ENCODE assay signal across 9 mouse cellular contexts in genomic region chr14:25017860-25018259, GRCm38 (mm10).
DNase-seq lines count a peak whose midpoint lies in the region; ATAC-seq and TF ChIP-seq lines count a peak whose summit lies in the region.
"Had no signal": no experiment of that assay in that cellular context is flagged by ENCODE, and none has a peak within 500 bp of the region (broad histone marks: within the 10 kb centered on the region; RNA-seq: fewer than 3 reads in every experiment).

No protein-coding gene starts in this region.

- no peak overlapping the region for H3K27ac ChIP-seq in liver, adult 2 months (replicated peaks; ENCODE audit: insufficient read depth, low read depth, low read length)
- no peak overlapping the region for H3K27ac ChIP-seq in liver, embryonic 11.5 days (ENCODE audit: low read depth, low read length)
- no peak overlapping the region for H3K27ac ChIP-seq in small intestine, adult 2 months (ENCODE audit: insufficient read depth, low read depth, low read length)

- DNase-seq in cerebellum, postnatal 25 days: peak; percentile 30 to 38
- no peak for DNase-seq in cerebellum, adult 11-12 months
- DNase-seq in liver, adult 2 months (ENCODE audit: extremely low read depth, low read depth, low spot score): no peak
- no peak for DNase-seq in liver, embryonic 11.5 days (ENCODE audit: low spot score)
- DNase-seq in ZHBTc4 (ENCODE audit: low read depth, low spot score): peak; percentile 67
- DNase-seq in right cerebral cortex, postnatal 14 days: no peak
- no peak for DNase-seq in left cerebral cortex, adult 9 months (ENCODE audit: low spot score in 2 of 2)
- DNase-seq: left cerebral cortex, postnatal 4 days had no signal

- no peaks in the 10 kb centered on the region for H3K79me2 ChIP-seq in liver, adult 2 months (ENCODE audit: control insufficient read depth, insufficient read depth, low read length)

- no peak for TF ChIP-seq POLR2A in liver, adult 2 months (IDR thresholded peaks at IDR 0.05; ENCODE audit: extremely low read depth, insufficient read depth, low read length)
- TF ChIP-seq POLR2A in small intestine, adult 2 months (IDR thresholded peaks at IDR 0.05; ENCODE audit: low read depth, low read length): no peak

- no peaks in the 10 kb centered on the region for H3K27me3 ChIP-seq in liver, adult 2 months (ENCODE audit: control insufficient read depth, insufficient read depth, low read length)
- H3K27me3 ChIP-seq in liver, embryonic 11.5 days (replicated peaks; ENCODE audit: control insufficient read depth, insufficient read depth, low read length): no peaks in the 10 kb centered on the region
- no peaks in the 10 kb centered on the region for H3K27me3 ChIP-seq in small intestine, adult 2 months (ENCODE audit: control insufficient read depth, insufficient read depth, low read length)

- 76% methylated on average over 5 of the region's 5 CpGs for WGBS in liver, adult 2 months
- 67% methylated on average over 5 of the region's 5 CpGs for WGBS in liver, embryonic 11.5 days
- WGBS in small intestine, adult 2 months: 85% methylated on average over 5 of the region's 5 CpGs

- H3K9me3 ChIP-seq in liver, embryonic 11.5 days (ENCODE audit: control insufficient read depth, low read length): no peaks in the 10 kb centered on the region

- no peaks in the 10 kb centered on the region for H3K36me3 ChIP-seq in liver, adult 2 months (ENCODE audit: control insufficient read depth, insufficient read depth, low read length)
- H3K36me3 ChIP-seq in liver, embryonic 11.5 days (ENCODE audit: control insufficient read depth, insufficient read depth, low read length): no peaks in the 10 kb centered on the region
- H3K36me3 ChIP-seq in small intestine, adult 2 months (ENCODE audit: control insufficient read depth, insufficient read depth, low read length): no peaks in the 10 kb centered on the region

- H3K9ac ChIP-seq in liver, adult 2 months (ENCODE audit: low read depth, low read length): no peak overlapping the region
- no peak overlapping the region for H3K9ac ChIP-seq in liver, embryonic 11.5 days (ENCODE audit: low read depth, low read length)

- no peak overlapping the region for H3K4me2 ChIP-seq in liver, embryonic 11.5 days

- H3K4me3 ChIP-seq in liver, adult 2 months (ENCODE audit: insufficient read depth, low read depth, low read length): no peak overlapping the region
- no peak overlapping the region for H3K4me3 ChIP-seq in liver, embryonic 11.5 days (ENCODE audit: low read depth, low read length)
- H3K4me3 ChIP-seq in small intestine, adult 2 months (ENCODE audit: low read depth, low read length): no peak overlapping the region

- TF ChIP-seq CTCF in liver, adult 2 months (IDR thresholded peaks at IDR 0.05; ENCODE audit: low read depth, low read length): peak; percentile 42; the same call in 1 of the 2 replicates
- peak; percentile 43; the same call in 1 of the 2 replicates for TF ChIP-seq CTCF in small intestine, adult 2 months (IDR thresholded peaks at IDR 0.05; ENCODE audit: extremely low read depth, insufficient read length, insufficient replicate concordance, low read depth, low read length)

- H3K4me1 ChIP-seq in liver, adult 2 months (ENCODE audit: control insufficient read depth, insufficient read depth, low read length): no peaks in the 10 kb centered on the region; the same call in 1 of the 2 replicates
- H3K4me1 ChIP-seq in liver, embryonic 11.5 days (replicated peaks; ENCODE audit: control insufficient read depth, insufficient read depth, low read length): 0 out of 2 replicates have a peak, but pooled peaks cover 2% of the 10 kb centered on the region
- H3K4me1 ChIP-seq in small intestine, adult 2 months (ENCODE audit: control insufficient read depth, insufficient read depth, insufficient read length, low read length): no peaks in the 10 kb centered on the region; the same call in 1 of the 2 replicates

- no peak for ATAC-seq in liver, embryonic 11.5 days (replicated peaks; ENCODE audit: low FRiP score)

Comparison
In these comparisons a context has a peak if more than half of its experiments do, and no peak if none do; other contexts are left out.
1. DNase-seq: peak in cerebellum, postnatal 25 days (2 of 2) and ZHBTc4 (single experiment); none in cerebellum, adult 11-12 months (single experiment), liver, adult 2 months (single experiment), liver, embryonic 11.5 days (single experiment), right cerebral cortex, postnatal 14 days (single experiment) and left cerebral cortex, adult 9 months (0 of 2).